Mouse (Mus musculus): ENCODE results near the gene Ubald2. TPM values are rescaled to one million over a fixed set of nuclear protein-coding genes. Genes with fewer than 3 reads are reported as not detected.

The Ubald2 gene
- total and polyA plus RNA-seq, 3 experiments: 56.8 to 77.7 TPM; not detected in 1

DNA sequence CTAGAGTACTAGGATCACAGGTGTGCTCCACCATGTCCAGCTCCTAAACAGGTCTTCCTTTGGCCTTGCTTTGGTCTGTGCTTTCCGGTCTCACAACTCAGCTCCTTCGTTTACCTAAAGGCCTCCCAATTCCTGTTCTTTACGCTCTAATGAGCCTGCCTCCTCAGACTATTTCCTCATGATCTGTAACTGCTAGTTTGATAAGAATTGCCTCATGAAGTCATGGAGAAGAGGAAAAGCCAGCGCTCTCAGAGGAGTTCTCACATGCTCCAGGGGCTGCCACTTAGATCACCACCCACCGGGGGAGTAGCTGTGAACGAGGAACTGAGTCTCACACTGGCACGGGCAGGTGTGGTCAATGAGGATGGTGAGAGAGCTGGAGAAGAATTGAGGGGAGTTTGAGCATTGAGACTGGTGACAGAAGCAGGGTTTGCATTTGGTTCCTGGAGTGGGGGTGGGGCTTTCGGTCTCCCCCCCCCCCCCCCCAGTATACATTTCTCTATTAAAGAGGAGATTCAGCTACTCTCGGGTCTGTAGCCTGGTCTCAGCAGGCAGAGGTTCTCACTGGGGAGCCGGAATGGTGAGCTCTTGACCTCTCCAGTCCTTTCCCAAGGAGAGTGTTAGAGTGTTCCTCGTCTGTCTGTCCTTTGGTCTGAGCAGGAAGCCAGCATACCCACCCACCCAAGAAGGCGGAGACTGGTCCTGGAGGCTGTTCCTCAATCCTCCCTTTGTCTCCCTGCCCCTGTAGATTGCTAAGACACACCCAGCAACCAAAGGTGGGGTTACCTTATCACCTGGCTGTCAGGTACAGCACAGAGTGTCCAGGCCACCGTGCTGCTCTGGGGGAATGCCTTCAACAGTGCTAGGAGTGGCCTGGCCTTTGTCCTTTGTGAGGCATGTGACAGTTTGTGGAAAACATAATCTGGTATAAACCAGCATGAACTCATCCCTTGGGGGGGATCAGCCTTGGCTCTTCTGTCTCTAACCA lies 4.7 kb upstream of the Ubald2 start:
- H3K36me3 ChIP-seq (ENCODE audit: control insufficient read depth in 1 of 2, insufficient read depth in 2 of 2, low read length in 2 of 2): peaks cover 0 to 43% of the 10 kb centered on the region in 2 experiments; a peak in 2 of 4 replicates
- peak overlapping the region; percentile 16 to 34 for H3K4me3 ChIP-seq (ENCODE audit: control insufficient read depth in 1 of 2, insufficient read depth in 1 of 2, low read depth in 2 of 2, low read length in 2 of 2)
- peak overlapping the region; percentile 46 for H3K9ac ChIP-seq (ENCODE audit: control insufficient read depth, low read depth, low read length, poor library complexity, severe bottlenecking)
- H3K27ac ChIP-seq (ENCODE audit: control insufficient read depth, low read depth, low read length): peak overlapping the region; percentile 62
- peaks cover 22 to 50% of the 10 kb centered on the region in 2 experiments for H3K4me1 ChIP-seq (ENCODE audit: control insufficient read depth in 1 of 2, insufficient read depth in 2 of 2, low read length in 2 of 2)
- no peaks in the 10 kb centered on the region for H3K79me2 ChIP-seq (ENCODE audit: control insufficient read depth, insufficient read depth, low read length, poor library complexity)
- H3K9me3 ChIP-seq (replicated peaks; ENCODE audit: insufficient read depth, low read length): no peaks in the 10 kb centered on the region
- H3K27me3 ChIP-seq (ENCODE audit: control insufficient read depth in 1 of 2, insufficient read depth in 2 of 2, low read length in 2 of 2): no peaks in the 10 kb centered on the region
- peak; percentile 65 for DNase-seq (ENCODE audit: low read depth, low spot score)
- TF ChIP-seq EP300 (IDR thresholded peaks at IDR 0.05; ENCODE audit: low read depth in 1 of 2, low read length in 2 of 2): peak; percentile 36 to 63; a peak in 3 of 4 replicates
- peak; percentile 39 for TF ChIP-seq BHLHE40 (IDR thresholded peaks at IDR 0.05; ENCODE audit: borderline replicate concordance, low read depth, low read length)
- TF ChIP-seq NELFE (IDR thresholded peaks at IDR 0.05; ENCODE audit: low read depth, low read length): 0 out of 2 replicates have a peak, but pooled peaks have one; percentile 36
- no peak; the same call in 1 of the 2 replicates for TF ChIP-seq GATA1 (IDR thresholded peaks at IDR 0.05; ENCODE audit: low read depth, low read length)
- TF ChIP-seq ETS1 (IDR thresholded peaks at IDR 0.05; ENCODE audit: low read depth, low read length): peak; percentile 66
- peak; percentile 39; the same call in 1 of the 2 replicates for TF ChIP-seq MAZ (IDR thresholded peaks at IDR 0.05; ENCODE audit: low read depth, low read length)
- TF ChIP-seq ZMIZ1 (IDR thresholded peaks at IDR 0.05; ENCODE audit: low read depth, low read length): peak; percentile 23; the same call in 1 of the 2 replicates
- TF ChIP-seq SIN3A (IDR thresholded peaks at IDR 0.05; ENCODE audit: low read length): peak; percentile 49; the same call in 1 of the 2 replicates
- TF ChIP-seq MAX (IDR thresholded peaks at IDR 0.05; ENCODE audit: low read length): peak; percentile 60
- TF ChIP-seq CTCF (IDR thresholded peaks at IDR 0.05 in 2 of 3, conservative IDR thresholded peaks at IDR 0.05 in 1 of 3; ENCODE audit: control insufficient read depth in 1 of 3, insufficient read depth in 1 of 3, low read depth in 2 of 3, low read length in 3 of 3, poor library complexity in 1 of 3, severe bottlenecking in 1 of 3): no peak
- TF ChIP-seq RCOR1 (IDR thresholded peaks at IDR 0.05; ENCODE audit: low read depth, low read length): no peak; the same call in 1 of the 2 replicates
- TF ChIP-seq MYC (IDR thresholded peaks at IDR 0.05; ENCODE audit: low read depth, low read length): peak; percentile 47; the same call in 1 of the 2 replicates
- TF ChIP-seq HCFC1 (IDR thresholded peaks at IDR 0.05; ENCODE audit: low read depth, low read length): peak; percentile 32; the same call in 1 of the 2 replicates
- TF ChIP-seq TAL1 (IDR thresholded peaks at IDR 0.05; ENCODE audit: low read length): peak; percentile 25; the same call in 1 of the 2 replicates
- TF ChIP-seq TBP (IDR thresholded peaks at IDR 0.05; ENCODE audit: low read depth, low read length): 0 out of 2 replicates have a peak, but pooled peaks have one; percentile 29
- TF ChIP-seq ELF1 (IDR thresholded peaks at IDR 0.05; ENCODE audit: low read depth, low read length): 0 out of 2 replicates have a peak, but pooled peaks have one; percentile 17
- peak; percentile 64 for TF ChIP-seq MXI1 (IDR thresholded peaks at IDR 0.05; ENCODE audit: low read depth, low read length)
- no peak for TF ChIP-seq POLR2AphosphoS2 (IDR thresholded peaks at IDR 0.05; ENCODE audit: low read length)
- TF ChIP-seq POLR2A (IDR thresholded peaks at IDR 0.05; ENCODE audit: control insufficient read depth in 1 of 2, insufficient read depth in 1 of 2, low read depth in 1 of 2, low read length in 2 of 2, poor library complexity in 1 of 2): peak; percentile 21 to 48; a peak in 2 of 4 replicates
- TF ChIP-seq CHD1 (IDR thresholded peaks at IDR 0.05; ENCODE audit: low read depth, low read length): 0 out of 2 replicates have a peak, but pooled peaks have one; percentile 73
- TF ChIP-seq USF2 (IDR thresholded peaks at IDR 0.05; ENCODE audit: borderline replicate concordance in 1 of 2, insufficient read depth in 1 of 2, low read depth in 1 of 2, low read length in 2 of 2): 0 out of 4 replicates have a peak, but pooled peaks of 1 of the 2 experiments have one; percentile 13
- TF ChIP-seq GABPA (IDR thresholded peaks at IDR 0.05; ENCODE audit: low read depth, low read length): no peak
